Mouse (Mus musculus) megakaryocyte, embryonic 14.5 days (primary cell): ENCODE data around the gene Clstn1.

Experiments
- FLI1 ChIP-seq: IDR thresholded peaks from 2 replicates; pipeline ENCODE4 v1.6.1; 2012; ENCODE audit warnings: low read length, inconsistent platforms, mixed read lengths
- GATA1 ChIP-seq: IDR thresholded peaks from 3 replicates; pipeline ENCODE4 v1.6.1; 2012; ENCODE audit warnings: mixed read lengths, low read length, inconsistent platforms, borderline replicate concordance

GRCm38 (mm10) chr4:149571209-149571608 lies 15.1 kb upstream of the Clstn1 start:
- TF ChIP-seq GATA1 (no peak), FLI1 (no peak)
